Mouse (Mus musculus): Measurements from ENCODE around the gene Nedd4. TPM values are rescaled to one million over a fixed set of nuclear protein-coding genes. Genes with fewer than 3 reads are reported as not detected.

Gene Nedd4
- polyA plus RNA-seq, 1 experiment = 1,364 TPM

DNA sequence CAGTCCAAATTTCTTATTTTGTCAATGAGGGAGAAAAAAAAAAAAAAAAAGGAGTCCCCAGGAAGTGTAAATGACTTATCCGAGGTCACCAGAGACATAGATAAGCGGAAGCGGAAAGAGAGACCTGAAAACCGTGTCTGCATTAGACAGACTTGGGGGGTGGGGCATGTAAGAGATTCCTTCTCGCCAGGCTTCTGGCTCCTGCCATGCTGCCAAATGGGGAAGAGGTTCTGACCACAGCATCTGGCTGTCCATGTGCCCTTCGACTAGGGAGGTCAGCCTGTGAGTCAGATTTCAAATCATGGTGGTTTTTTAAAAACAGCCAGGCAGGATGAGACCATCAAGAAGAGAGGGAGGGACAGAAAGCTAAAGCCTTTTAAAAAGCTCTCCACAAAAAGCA, 129.5 kb downstream of the Nedd4 start:
- Histone ChIP-seq H3K4me1 (ENCODE audit: control insufficient read depth, insufficient read depth, low read length) (peaks cover 8% of the 10 kb centered on the region), H3K4me3 (ENCODE audit: insufficient read depth, low read length) (no peak overlapping the region), H3K27ac (ENCODE audit: insufficient read depth, low read length) (no peak overlapping the region)
- no peak for TF ChIP-seq POLR2A (IDR thresholded peaks at IDR 0.05; ENCODE audit: low read depth, low read length)
- TF ChIP-seq CTCF (IDR thresholded peaks at IDR 0.05; ENCODE audit: borderline replicate concordance, insufficient read depth, low read length) = no peak

DNA sequence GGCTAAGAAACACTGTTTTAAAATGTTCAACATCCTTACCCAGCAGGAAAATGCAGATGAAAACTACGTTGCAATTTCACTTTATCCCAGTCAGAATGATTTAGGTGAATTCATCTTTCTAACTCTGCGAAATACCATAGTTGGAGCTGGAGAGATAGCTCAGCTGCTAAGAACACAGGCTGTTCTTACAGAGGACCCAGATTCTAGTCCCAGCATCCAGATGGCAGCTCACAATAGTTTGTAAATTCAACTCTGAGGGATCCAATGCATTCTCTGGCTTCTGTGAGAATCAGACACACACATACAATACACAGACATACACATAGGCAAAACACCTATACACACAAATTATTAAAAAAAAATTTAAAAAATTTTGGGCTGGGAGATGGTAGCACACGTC, 133.1 kb downstream of the Nedd4 start:
- no peak for TF ChIP-seq CTCF (IDR thresholded peaks at IDR 0.05; ENCODE audit: borderline replicate concordance, insufficient read depth, low read length)
- TF ChIP-seq POLR2A (IDR thresholded peaks at IDR 0.05; ENCODE audit: low read depth, low read length) = no peak
- Histone ChIP-seq H3K27ac (ENCODE audit: insufficient read depth, low read length) (no peak overlapping the region), H3K4me3 (ENCODE audit: insufficient read depth, low read length) (no peak overlapping the region), H3K4me1 (ENCODE audit: control insufficient read depth, insufficient read depth, low read length) (peaks cover 8% of the 10 kb centered on the region)

DNA sequence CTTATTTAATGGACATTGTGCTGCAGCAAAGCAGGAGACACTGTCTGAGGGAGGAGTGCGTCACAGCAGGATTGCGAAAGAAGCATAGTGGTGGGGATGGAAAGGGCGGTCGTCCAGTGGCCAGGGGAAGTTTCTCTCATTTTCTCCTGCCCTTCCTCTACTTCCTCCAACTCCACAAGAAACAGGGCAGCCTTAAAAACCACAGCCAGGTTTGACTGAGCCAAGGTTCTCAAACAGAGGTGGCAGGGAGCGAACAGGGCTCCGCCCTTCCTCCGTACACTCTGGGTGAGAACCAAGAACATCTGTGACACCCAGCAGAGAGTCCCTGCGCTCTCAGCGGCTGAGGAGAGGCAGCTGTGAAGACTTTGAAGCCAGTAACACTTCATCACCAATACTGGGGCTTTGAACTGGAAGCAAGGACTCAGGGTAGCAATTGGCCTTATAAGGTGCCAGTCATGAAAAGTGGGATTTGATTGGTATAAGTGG, 135.0 kb downstream of the Nedd4 start:
- no peak overlapping the region for H3K27ac ChIP-seq (ENCODE audit: insufficient read depth, low read length)
- H3K4me3 ChIP-seq (ENCODE audit: insufficient read depth, low read length) = no peak overlapping the region
- TF ChIP-seq CTCF (IDR thresholded peaks at IDR 0.05; ENCODE audit: borderline replicate concordance, insufficient read depth, low read length) (no peak), POLR2A (IDR thresholded peaks at IDR 0.05; ENCODE audit: low read depth, low read length) (no peak)
- no peaks in the 10 kb centered on the region for H3K4me1 ChIP-seq (ENCODE audit: control insufficient read depth, insufficient read depth, low read length)

Other genes starting within 250 kb of the Nedd4 start
- 6.0 and 10.5 TPM in 2 replicates for gene Mns1, start 224.3 kb upstream of the Nedd4 start, polyA plus RNA-seq (2011; ENCODE audit: insufficient read length, low read depth, missing spikeins)
- 13.4 and 15.6 TPM in 2 replicates for gene Tex9, start 170.1 kb upstream of the Nedd4 start, polyA plus RNA-seq (2011; ENCODE audit: insufficient read length, low read depth, missing spikeins)
- 32.9 and 33.6 TPM in 2 replicates for gene Rfx7, start 130.1 kb upstream of the Nedd4 start, polyA plus RNA-seq (2011; ENCODE audit: insufficient read length, low read depth, missing spikeins)
- 0.32 and 0.37 TPM in 2 replicates for gene Prtg, start 144.5 kb downstream of the Nedd4 start, polyA plus RNA-seq (2011; ENCODE audit: insufficient read length, low read depth, missing spikeins)